Mouse (Mus musculus) testis, postnatal 10 days (tissue): ENCODE data around the gene Mcoln2.

Experiments used
- DNase-seq: peaks from one replicate; pipeline ENCODE4 v3.0.0; 2021; ENCODE audit warnings: low spot score

Gene Mcoln2

DNA sequence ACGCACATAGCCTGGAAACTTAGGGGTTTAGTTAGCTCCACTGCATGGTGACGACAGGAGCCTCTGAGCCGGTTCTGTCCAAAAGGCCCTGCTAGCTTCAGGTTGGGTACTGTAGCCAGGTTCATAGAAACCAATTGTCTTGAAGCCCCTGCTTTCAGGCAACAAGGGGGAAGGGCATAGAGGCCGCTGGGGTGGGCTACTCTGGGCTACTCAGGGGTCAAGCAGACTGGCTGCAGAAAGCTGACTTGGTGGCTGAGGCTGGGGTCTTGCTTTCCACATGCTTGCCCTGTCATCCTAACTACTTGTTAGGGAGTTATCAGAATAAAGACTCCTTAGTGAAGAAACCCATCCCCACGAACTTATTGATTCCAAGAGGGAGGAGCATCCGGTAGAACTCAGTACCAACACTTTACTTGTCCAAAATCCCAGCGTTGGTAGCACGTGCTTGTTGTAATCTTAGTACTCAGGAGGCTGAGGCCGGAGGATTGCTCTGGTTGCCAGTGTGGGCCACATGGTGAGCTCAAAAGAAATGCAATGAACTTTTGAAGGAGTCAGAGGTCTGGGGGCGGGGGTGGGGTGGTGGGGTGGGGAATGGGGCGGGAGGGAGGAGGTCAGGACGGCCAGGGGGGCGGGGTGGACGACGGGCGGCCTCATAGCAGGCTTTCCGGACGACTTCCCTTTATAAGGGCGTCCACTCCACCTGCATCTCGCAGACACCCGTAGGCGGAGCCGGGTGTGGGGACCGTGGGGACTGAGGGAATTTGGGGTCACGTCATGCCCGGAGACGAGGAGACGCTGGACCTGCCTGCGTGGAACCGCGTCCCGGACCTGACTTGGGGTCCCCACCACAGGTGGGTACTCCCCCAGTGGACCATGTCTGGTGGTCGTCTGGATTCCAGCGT is at the start of gene Mcoln2:
Gene Mcoln2 (plus strand): TSS at position 678 of the 902 bp plus-strand sequence.
- no peak for DNase-seq

GRCm38 (mm10) chr3:146099925-146100324 is 49.7 kb upstream of the Mcoln2 start:
- peak; percentile 13 for DNase-seq

DNA sequence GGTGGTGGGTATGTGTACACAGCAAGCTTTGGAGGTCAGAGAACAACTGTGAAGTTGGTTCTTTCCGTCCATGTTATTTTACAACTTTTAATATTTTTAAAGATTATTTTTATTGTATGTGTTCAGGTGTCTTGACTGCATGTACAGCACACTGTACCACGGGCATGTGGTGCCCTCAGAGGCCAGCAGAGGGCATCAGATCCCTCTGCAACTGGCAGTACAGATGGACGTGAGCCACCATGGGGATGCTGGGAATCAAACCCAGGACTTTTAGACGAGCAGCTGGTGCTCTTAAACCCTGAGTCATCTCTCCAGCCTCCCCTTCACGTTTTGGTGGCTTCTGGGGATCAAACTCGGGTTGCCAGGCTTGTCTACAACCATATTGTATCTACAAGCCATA is 47.6 kb upstream of the Mcoln2 start:
- no peak for DNase-seq

DNA sequence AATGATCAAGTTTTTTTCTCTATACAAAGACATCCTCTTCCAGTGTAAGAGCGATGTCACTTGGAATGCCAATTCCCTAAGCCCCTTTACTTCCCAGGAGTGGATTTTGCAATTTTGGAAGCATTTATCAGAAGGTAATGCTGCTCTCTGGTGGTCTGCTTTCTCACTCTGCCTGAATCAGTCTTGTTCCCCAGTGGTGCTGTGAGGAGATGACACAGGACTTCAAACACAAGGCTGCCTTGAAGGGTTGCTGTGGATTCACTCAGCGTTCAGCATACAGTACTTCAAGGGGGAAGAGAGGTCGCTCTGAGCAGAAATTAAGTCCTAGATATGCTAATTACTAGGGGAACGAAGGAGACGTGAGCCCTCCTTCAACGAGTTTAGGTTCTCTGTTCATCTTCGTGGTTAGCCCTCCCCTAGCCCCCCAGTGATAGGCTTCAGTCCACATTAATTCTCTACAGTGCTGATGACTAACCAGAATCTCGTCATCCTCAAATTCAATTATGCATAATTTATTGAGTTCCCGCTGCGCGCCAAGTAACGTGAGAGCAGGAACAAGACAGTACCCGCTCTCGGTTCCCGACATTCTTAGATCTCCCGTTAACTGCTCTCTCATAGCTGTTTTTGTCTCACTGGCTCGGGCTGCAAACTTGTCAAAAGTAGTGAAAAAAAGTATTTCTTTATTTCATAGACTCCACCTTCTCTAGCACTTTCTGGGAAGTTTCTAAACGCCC is 42.4 kb upstream of the Mcoln2 start:
- peak; percentile 47 for DNase-seq

DNA sequence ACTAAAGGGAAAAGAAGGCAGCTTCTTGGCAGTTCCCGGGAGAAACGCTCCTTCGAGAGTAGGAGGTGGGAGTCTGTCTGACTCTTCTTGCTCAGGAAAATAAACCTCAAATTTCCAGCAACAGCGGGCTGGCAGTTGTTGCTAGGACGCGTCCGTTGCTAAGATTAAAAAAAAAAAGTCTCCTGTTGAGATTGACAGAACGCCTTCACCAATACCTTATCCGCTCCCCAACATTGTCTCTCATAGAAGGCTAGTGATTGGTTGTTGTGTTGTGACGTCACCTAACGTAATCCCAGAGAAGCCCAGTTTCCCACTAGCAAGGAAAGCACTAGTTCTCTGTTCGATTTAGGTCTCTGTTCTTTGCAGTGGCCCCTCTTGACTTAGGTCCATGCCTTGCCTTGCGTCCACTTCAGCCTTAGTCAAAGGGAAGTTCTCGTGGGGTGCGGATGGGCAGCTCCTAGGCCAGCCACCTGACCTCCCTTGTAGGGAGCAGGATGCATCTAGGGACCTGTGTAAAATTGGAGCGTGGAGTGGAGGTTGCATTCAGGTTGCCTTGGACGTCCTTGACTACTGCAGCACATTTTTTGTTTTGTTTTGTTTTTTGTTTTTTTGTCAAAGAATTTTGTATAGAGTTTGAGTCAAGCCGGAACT is 41.6 kb upstream of the Mcoln2 start, which contains the start of gene Wdr63:
Gene Wdr63 (minus strand): TSS at position 210 of the 651 bp plus-strand sequence.
- no peak for DNase-seq

- DNase-seq, result no peak
Observed at GRCm38 (mm10) chr3:146108945-146109344, 40.7 kb upstream of the Mcoln2 start.

- no peak for DNase-seq
Observed at GRCm38 (mm10) chr3:146110358-146110757, 39.3 kb upstream of the Mcoln2 start.

DNA sequence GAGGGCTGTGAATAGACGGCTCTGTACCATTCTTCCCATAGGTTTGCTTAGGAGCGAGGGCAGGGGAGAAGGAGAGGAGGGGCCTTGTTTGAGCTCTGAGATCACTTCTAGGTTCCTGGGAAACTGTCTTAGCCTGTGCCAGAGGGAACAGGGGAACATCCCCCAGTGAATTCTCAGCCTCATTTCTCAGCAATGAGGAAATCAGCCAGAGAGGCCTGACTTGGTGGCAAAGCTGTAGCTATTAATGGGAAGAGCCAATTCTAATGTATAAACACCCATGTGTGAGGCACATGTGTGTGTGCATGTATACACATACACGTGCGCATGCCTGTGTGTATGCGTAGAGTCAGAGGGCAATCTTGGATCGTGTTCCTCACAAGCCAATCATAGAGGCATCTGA is 38.7 kb upstream of the Mcoln2 start:
- DNase-seq, result no peak

DNA sequence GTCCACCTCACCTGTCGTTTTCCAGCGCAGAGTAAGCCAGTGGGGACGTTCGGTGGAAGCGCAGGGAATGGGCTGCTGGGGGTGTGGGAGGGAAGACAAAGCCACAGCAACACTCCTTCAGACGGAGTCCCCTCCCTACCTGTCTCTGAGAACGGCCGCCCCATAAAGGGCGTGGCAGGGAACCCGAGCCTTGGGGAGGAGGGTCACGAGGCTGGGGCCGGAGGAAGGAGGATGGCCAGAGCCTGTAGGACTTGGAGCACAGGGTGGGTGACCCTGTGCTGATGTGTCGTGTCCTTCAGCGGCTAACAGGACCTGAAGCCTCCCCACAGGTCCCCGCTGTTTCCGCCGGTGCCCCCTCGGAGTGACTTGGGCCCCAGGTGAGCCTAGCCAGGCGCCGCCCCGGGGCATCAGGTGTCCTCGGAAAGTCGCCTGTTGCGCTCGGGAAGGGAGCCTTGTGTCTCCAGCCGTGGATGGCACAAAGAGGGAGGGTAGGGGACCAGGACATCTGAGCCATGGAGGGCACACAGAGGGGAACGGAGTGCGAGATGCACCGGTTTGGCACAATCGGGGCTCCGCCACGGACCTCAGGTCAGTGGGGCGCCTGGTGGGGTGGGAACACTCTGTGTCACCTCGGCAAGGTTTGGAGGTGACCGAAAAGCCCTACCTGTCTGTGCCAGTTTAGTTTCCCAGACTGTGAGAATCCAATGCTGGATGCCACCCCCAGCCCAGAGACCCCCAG is 32.2 kb upstream of the Mcoln2 start, which contains the start of gene Mcoln3:
Gene Mcoln3 (plus strand): TSS at position 193 of the 739 bp plus-strand sequence.
- DNase-seq, result no peak

DNA sequence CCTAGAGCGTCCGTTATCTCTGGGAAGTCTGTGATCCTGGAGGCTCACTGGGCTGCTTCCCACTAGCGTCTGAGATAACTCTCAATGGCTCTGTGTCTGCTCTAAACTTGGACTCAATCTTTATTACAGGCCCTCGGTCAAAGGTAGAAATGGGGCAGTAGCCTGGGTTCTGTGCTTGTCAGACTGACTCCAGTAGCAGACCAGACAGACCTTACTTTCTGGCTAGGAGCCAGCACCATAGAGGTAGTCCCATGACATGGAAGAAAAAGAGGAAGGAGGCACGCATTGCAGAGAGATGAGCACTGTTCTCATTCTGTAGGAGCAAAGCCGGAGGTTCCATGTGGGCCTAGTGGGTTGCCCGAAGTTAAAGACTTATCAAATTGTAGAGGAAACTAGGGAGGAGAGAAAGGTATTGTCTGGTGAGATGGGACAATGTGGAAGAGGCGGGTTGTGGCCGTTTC is 31.6 kb upstream of the Mcoln2 start:
- no peak for DNase-seq

- DNase-seq, result no peak
Observed at GRCm38 (mm10) chr3:146121310-146122124, 28.1 kb upstream of the Mcoln2 start.

GRCm38 (mm10) chr3:146122125-146122420 is 27.6 kb upstream of the Mcoln2 start:
- no peak for DNase-seq

- DNase-seq, result no peak
Observed at GRCm38 (mm10) chr3:146122807-146123463, 26.7 kb upstream of the Mcoln2 start.

DNA sequence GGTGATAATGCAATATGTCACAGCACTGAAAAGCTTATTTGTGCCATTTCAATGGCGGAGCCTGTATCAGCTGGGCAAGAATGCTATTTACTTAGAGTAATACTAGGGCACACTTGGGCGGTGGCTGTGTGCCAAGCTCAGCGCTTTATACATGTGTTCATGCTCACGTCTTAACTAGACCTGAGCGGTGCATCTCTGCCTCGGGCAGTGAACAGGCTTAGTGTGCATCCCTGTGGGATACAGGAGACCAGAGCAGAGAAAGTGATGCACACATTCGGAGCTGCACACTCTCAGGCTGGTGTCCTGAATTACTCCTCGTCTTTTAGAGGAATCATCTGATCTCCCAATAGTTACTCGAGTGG is 26.2 kb upstream of the Mcoln2 start:
- DNase-seq, result no peak

DNA sequence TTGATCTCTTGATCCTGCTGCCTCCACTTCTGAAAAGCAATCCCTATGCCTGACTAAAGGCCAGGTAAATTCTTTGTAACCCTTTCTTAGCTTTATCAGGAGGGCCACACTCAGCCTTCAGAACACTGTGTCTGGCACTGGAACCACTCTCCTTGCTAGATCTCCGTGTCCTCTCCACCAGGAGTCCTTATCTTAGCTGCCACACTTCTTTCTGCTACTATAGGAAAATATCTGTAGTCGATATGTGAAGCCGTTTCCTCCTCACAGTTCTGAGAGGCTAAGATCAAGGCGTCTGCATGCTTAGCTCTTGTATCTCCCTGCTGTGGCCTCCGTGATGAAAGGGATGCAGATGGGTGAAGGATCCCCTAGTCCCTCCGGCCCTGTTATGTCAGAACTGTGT is 22.4 kb upstream of the Mcoln2 start:
- no peak for DNase-seq

GRCm38 (mm10) chr3:146134834-146135233 is 14.8 kb upstream of the Mcoln2 start:
- no peak for DNase-seq

GRCm38 (mm10) chr3:146135417-146135816 is 14.2 kb upstream of the Mcoln2 start:
- DNase-seq, result no peak

- DNase-seq, result no peak
Observed at GRCm38 (mm10) chr3:146136422-146136821, 13.2 kb upstream of the Mcoln2 start.

GRCm38 (mm10) chr3:146140276-146140675 is 9.4 kb upstream of the Mcoln2 start:
- DNase-seq, result no peak

- no peak for DNase-seq
Observed at GRCm38 (mm10) chr3:146142523-146142922, 7.1 kb upstream of the Mcoln2 start.

DNA sequence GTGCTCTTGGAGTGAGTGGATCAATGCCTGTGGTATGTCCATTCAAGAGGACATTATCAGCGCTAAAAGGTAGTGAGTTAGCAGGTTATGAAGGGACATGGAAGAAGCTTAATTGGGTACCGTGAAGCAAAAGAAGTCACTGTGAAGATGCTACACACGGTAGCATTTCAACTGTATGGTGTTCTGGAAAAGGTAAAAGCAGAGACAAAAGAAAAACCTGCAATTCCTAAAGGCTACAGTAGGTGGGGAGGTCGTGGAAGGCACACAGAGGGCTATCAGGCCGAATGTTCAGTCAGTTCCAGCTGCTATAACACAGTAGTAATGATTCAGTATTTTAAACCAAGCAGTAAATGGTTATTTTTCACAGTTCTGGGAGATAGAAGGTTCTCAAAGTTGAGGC is 4.1 kb upstream of the Mcoln2 start:
- DNase-seq, result no peak
